Mouse (Mus musculus): Measurements from ENCODE around the gene Usp34.

DNA sequence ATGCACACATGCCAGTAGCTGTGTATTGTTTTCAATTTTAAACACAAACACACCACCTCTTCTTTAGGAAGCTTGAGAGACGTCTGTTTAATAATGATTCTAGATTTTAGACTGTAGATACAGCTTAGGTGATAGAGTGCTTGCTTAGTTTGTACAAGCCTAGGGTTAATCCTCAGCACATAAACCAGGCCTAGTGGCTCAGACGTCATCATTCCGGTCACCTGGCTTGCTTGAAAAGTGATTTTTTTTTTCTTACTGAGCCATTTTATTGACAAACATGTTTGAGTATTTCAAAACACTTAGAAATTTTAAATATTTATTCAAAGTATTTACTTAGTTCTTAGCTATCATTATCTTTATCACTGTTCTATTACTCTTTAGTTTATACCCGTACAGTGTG is 65.3 kb downstream of the Usp34 start:
- no peak for TF ChIP-seq FLI1 (IDR thresholded peaks at IDR 0.05; ENCODE audit: low read length)
- TF ChIP-seq GATA1 (IDR thresholded peaks at IDR 0.05; ENCODE audit: borderline replicate concordance, low read length), result no peak
